Mouse (Mus musculus) adrenal gland, postnatal 4 days (tissue): Measurements from ENCODE around the gene Cdc73. TPM values are rescaled to one million over a fixed set of nuclear protein-coding genes. Genes with fewer than 3 reads are reported as not detected.
"Not testable (repeated sequence)": the region's sequence is repeated elsewhere in the genome, so short reads cannot be mapped to it uniquely, and the experiment has no call there.

Source experiments
- DNase-seq, 2 experiments: peaks; one replicate each; pipeline ENCODE4 v3.0.0; 2021 to 2022; ENCODE audit warnings: low spot score in 2 of 2, mixed read lengths in 2 of 2
- long read RNA-seq, 2 experiments: library from polyadenylated mRNA; stranded (forward); transcript quantifications; one replicate each; pipeline ENCODE4 v2.0.0; 2021
- total RNA-seq, 2 experiments: library from RNA; stranded (reverse); gene quantifications; 2 replicates each; pipeline ENCODE4 v1.2.3; 2021

Cdc73 gene
- 10 to 100 TPM; 85.2 to 91.6 TPM for total RNA-seq
- long read RNA-seq, experiment 1, full-length matches to known transcripts: 16 of 17 reads
- long read RNA-seq, experiment 1, partial matches to known transcripts: 0 of 17 reads
- long read RNA-seq, experiment 1, other reads (novel, unspliced or antisense): 1 of 17 reads
- long read RNA-seq, experiment 2, full-length matches to known transcripts: 53 of 64 reads
- long read RNA-seq, experiment 2, partial matches to known transcripts: 4 of 64 reads
- long read RNA-seq, experiment 2, other reads (novel, unspliced or antisense): 7 of 64 reads

DNA sequence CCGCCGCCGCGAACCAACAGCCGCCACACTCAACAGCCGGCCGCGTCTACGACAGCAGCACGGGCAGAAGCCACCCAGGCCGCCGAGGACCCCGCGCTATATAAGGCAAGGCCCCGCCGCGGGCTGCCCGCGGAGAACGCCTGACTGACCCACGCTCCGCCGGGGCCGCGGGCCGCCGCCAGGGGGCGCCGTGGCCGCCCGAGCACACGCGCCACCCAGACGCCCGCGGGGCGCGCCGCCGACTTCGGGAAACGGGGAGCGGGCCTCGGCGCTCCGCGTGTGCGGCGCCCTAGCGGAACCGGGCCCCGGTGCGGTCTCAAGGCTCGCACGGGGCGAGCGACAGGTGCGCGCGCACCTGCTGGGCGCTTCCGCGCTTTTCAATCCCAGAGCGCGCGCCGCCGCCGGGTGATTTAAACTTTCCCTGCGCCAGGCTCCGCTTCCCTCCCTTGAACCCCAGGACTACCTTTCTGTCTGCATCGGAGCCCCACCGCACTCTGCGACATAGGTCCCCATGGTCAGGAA is at the start of gene Cdc73:
TSS of gene Cdc73 (minus strand) at position 153 of the 522 bp plus-strand sequence.
- peak; percentile 79 to 87 for DNase-seq

DNA sequence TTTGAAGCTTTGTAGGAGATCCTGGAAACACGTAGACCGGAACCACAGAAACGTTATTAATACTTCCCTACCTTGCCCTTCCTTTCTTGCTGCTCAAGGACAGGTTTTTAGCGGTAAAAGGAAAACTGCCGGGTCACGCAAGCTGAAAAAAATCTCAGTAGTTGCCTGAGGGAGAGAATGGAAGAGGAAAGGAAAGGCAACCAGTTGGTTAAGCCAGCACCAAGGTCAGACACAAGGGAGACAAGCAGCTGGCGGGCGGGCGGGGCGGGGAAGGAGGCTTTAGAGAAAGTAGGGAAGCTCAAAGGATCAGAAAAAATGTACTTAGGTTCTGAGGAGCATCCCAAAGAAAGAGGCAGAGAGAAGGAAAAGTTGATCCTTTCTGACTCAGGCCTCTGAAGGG is 43.2 kb upstream of the Cdc73 start:
- no peak for DNase-seq

- DNase-seq: no peak
Observed at GRCm38 (mm10) chr1:143742186-143742585, 39.5 kb upstream of the Cdc73 start.

- no peak for DNase-seq
Observed at GRCm38 (mm10) chr1:143741331-143741730, 38.6 kb upstream of the Cdc73 start.

DNA sequence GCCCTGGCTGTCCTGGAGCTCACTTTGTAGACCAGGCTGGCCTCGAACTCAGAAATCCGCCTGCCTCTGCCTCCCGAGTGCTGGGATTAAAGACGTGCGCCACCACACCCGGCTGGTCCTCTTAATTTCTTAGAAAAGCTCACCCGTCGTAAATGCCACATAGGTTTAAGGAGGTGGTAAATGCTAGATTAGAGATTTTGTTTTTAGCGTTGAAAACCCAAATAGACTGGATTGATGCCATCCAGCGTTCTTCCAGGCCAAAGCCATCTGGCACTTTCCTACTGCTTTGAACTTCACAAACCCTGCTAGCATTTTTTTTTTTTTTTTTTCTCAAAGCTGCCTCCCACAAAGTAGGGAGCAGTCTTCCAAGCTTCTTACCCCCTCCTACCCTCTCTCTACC is 37.9 kb upstream of the Cdc73 start:
- DNase-seq: no peak

DNA sequence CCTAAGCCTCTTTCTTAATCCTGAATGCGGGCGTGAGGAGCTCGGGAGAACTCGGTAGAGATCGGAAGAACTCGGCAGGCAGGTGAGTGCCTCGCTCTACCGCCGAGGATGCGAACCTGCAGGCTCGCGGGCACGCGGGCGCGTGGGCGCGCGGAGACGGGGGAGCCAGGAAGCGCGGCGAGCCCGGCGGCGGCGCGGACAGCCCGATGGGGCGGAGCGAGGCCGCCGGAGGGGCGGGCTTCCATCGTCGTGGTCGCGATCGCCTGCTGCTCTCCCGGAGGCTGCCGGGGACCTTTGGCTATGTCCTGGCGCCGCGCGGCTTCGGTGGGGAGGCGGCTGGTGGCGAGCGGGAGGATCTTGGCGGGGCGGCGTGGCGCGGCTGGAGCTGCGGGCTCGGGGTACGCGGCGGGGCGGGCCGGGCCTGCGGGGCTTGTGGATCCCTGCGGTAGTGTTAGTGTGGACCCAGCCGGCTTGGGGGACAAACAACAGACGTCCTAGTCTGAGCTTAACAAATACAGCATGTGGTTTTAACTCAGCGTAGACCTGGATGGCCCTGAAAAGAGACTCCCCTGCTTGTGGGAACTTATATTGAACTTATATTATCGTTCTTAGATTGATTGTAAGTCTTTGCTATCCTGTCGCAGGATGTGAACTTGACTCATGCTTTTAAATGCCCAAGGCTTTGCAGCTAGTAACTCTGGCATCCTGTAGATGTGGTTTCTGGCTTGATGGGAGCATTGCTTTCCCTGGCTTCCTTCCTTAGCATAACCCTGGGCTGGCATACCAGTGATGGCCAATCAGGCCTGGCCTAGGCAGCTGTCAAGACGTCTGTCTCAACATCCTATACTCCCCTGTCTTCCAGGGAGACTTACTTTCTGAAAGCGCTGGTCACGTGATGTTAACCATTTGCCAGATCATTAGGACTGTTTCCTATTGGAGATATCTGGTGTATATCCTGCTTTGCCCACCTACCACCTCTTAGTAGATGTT is 37.0 kb upstream of the Cdc73 start:
- DNase-seq: peak; percentile 59 to 62

GRCm38 (mm10) chr1:143738811-143739210 is 36.1 kb upstream of the Cdc73 start:
- DNase-seq: no peak

DNA sequence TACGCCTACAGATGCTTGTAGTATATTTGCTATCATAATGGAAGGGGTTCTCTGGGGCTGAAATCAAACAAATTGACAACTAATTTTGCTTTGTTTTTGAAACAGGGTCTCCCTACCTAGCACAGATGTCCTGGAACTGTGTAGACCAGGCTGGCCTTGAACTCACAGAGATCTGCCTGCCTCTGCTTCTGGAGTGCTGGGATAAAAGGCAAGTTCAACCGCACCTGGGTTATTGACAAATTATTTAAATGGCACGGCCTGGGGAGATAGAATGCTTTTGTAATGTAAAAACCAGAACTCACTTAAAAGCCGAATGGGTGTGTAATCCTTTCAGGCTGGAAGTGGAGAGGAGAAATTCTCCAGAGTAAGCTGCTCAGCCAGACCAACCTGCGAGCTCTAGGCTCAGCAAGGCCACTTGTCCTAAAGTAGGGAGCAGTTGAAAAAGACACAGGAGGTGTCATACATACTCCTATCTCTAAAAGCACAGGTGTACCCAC is 31.3 kb upstream of the Cdc73 start:
- DNase-seq: no peak

DNA sequence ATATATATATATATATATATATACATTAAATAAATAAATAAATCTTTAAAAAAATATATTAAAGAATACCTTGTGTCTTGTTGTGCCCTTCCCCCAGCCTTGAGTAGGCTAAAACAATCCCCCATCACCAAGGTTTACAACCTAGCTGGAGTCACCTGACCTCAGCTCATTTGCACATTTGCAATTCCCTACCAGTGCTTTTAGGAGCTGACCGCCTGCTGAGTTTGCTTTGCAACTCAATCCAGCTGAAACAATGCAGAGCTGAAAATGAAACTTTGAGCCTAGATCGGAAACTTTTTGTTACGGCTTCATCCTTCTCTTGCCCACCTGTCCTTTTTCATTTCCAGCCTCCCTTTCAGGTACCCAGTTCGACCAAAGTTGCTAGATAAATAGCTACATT is 29.0 kb upstream of the Cdc73 start:
- no peak for DNase-seq

DNA sequence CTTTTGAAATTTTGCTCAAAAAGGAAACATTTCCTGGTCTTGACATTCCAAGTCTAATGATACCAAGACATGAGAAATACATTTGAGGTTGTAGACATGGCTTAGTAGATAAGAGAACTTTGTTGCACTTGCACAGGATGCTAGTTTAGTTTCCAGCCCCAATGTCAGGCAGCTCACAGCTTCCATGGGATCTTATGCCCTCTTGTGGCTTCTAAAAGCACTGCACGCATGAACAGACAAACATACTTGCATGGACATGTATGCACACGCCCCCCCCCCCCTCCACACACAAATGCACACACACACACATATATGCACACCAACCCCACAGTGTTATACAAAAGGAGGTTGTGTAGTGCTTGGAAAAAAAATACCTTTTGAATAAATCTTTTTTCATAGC is 28.2 kb upstream of the Cdc73 start:
- DNase-seq: no peak

DNA sequence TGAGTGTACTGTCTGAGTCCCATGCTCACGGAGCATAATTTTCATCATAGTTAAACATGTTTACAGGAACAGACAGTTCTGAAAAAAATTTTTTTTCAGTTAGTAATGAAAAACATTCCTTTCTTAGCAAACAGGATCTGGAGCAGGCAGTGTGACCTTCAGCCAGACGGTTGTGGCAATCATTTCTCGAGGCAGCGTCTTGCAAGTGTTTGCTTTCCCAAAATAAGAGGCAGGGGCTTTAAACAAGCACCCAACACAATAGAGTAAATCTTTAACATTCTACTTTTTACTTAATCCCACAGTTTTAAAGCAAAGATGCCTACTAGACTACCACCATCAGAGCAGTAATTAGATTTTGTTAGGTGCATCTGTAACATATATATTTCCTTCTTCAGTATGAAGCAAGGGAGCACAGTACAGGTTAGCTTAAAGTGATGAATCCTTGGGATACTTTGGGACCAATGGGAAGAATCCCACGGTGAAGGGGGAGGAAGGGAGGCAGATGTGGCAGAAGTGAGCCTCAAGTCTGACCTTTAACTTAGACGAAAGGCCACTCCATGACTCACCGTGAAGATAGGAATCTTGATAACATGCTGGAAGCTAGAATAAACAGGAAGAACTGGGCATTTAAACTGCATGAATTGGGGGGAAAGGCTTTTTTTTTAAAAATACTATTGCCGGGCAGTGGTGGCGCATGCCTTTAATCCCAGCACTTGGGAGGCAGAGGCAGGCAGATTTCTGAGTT is 25.2 kb upstream of the Cdc73 start:
- no peak for DNase-seq

DNA sequence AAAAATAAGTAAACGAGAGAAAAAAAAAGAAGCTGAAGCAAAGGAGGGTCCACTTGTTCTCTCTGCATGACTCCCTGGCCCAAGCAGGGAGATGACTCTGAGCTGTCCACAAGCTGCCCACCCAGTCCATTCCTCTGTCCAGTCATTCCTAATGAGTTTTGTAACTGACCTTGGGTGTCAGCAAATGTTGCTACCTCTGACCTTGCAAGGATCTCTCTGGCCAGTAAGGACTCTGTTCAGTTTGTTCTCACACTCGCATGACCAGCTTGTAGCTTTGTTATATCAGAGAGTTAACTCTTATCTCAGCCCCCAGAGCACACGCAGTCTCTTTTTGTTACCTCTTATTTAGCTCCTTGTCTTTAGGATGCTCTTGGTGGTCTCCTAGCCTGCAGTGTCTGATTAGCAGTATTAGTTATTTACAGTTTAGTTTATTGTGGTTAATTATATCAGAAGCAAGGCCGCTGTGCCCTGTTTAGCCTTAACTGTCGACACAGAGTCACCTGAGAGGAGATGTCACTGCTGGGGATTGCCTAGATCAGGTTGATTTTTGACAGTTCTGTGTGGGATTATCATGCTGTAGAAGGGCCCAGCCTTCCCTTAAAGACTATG is 21.9 kb upstream of the Cdc73 start:
- DNase-seq: no peak

GRCm38 (mm10) chr1:143716038-143716437 is 13.3 kb upstream of the Cdc73 start, which contains the start of gene Glrx2:
TSS of gene Glrx2 (plus strand) at chr1:143716338.
- DNase-seq: not testable (repeated sequence)

DNA sequence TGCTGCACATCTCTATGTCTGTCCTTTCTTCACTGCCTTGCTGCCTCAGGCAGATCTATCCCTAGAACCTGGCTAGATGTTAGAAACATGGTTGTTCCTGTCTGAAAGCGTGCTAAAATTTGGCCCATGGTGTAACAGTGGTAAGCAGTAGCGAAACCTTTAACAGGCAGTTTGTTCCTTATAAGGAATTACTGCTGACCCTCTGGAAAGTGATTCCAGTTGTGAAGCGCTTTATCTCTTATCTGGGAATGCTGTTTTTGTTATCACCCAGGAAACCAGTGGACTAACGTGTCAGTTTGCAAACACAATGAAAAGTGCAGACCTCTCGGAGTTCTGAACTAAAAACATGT is 7.9 kb upstream of the Cdc73 start:
- no peak for DNase-seq

DNA sequence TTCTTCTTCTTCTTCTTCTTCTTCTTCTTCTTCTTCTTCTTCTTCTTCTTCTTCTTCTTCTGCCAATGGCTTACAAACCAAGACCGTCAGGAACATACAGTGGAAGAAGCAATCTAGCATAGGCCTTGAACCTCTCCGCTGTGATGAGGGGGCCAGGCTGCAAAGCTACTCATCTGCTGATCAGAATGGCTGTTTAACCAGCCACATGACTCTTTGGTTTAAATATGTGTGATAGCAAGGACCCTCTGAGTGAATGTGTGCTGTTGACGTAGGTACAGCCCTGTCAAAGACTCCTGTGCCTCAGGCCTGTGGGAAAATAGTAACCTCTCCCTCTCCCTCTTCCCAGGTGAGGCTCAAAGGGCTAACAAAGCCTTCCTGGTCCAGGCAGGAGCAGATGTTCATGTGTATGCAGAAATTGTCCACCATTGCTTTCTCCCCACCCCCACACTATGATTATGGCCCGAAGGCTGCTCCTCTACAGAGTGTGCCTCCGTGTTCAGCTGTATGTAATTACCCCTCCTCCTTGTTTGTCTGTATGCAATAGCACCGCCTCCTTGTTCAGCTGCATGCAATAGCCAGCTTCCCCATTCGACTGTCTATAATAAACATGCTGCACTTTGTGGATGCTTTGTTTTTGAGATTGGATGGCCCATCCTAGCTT is 7.4 kb upstream of the Cdc73 start:
- no peak for DNase-seq

- no peak for DNase-seq
Observed at GRCm38 (mm10) chr1:143708361-143708760, 5.7 kb upstream of the Cdc73 start.

- no peak for DNase-seq
Observed at GRCm38 (mm10) chr1:143707006-143707405, 4.3 kb upstream of the Cdc73 start.

DNA sequence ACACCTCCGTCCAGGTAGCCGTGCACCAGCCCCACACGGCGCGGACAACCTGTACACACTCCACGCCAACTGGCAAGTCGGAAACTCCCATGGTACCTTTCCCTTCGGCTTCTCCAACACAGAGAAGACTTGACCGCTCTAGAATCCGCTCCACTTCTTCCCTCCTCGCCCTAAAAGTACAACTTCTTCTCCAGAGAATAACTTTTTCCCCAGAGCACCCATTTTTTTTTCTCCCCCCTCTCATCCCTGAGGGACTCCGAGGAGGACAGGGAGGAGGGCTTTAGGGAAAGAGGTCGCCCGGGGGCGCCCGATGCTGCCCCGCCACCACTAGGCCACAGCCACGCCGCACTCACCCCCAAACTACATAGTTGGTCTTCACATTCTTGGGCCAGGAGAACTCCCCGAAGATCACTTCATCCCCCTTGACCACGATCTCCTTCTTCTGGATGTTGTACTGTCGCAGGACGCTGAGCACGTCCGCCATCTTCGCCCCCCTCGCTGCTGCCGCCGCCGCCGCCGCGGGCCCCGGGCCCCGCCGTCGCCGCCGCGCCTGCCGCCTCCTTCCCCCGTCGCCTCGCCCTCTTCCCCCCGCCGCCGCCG is 452 bp downstream of the Cdc73 start:
- peak; percentile 24 to 28 for DNase-seq

- no peak for DNase-seq
Observed at GRCm38 (mm10) chr1:143701736-143702135, 957 bp downstream of the Cdc73 start.

GRCm38 (mm10) chr1:143684849-143685248 is 17.8 kb downstream of the Cdc73 start:
- DNase-seq: no peak
